Mouse (Mus musculus) forebrain, embryonic 14.5 days (tissue): ENCODE measurements at regions not wholly inside any gene's neighbourhood (a gene's known extent, or its start where the extent isn't known, plus 50 kb on each side); places are given as distances from the start of the nearest gene placed in this dataset.
A peak's percentile ranks its signal among the peaks of the same experiment; 100 is the strongest.

ENCODE experiments used
- ATAC-seq: fragments of 200-750 bp; cut with Nextera tagmentation; 2 replicates; pipeline ENCODE4 v1.8.0; 2017; ENCODE audit warnings: mild to moderate bottlenecking, moderate library complexity
- DNase-seq: peaks from one replicate; pipeline ENCODE4 v3.0.0-alpha.2; 2015; ENCODE audit warnings: low spot score
- H3K27ac ChIP-seq: fragments of 300-500 bp; sonication (generic); 2 replicates; pipeline ENCODE4 v1.5.1; 2014; ENCODE audit warnings: low read depth, mild to moderate bottlenecking, control low read depth, low read length, moderate library complexity
- H3K27me3 ChIP-seq: fragments of 300-500 bp; sonication (generic); replicated peaks from 2 replicates; pipeline ENCODE4 v1.6.1; 2014; ENCODE audit warnings: low read length, control low read depth, mixed read lengths; ENCODE audit not compliant: control insufficient read depth, insufficient read depth
- H3K36me3 ChIP-seq: fragments of 300-500 bp; sonication (generic); 2 replicates; pipeline ENCODE4 v1.6.1; 2014; ENCODE audit warnings: low read length, control low read depth; ENCODE audit not compliant: control insufficient read depth, insufficient read depth
- H3K4me1 ChIP-seq: fragments of 300-500 bp; sonication (generic); 2 replicates; pipeline ENCODE4 v1.6.1; 2014; ENCODE audit warnings: antibody characterized with exemption, low read length, control low read depth; ENCODE audit not compliant: control insufficient read depth, insufficient read depth
- H3K4me2 ChIP-seq: fragments of 300-500 bp; sonication (generic); 2 replicates; pipeline ENCODE4 v1.6.1; 2014; ENCODE audit warnings: mild to moderate bottlenecking, control low read depth, low read length
- H3K4me3 ChIP-seq: fragments of 300-500 bp; sonication (generic); 2 replicates; pipeline ENCODE4 v1.5.1; 2014; ENCODE audit warnings: low read depth, low read length, control low read depth
- H3K9ac ChIP-seq: fragments of 300-500 bp; sonication (generic); 2 replicates; pipeline ENCODE4 v1.6.1; 2014; ENCODE audit warnings: mild to moderate bottlenecking, low read length, control low read depth, moderate library complexity
- H3K9me3 ChIP-seq: fragments of 300-500 bp; sonication (generic); replicated peaks from 2 replicates; pipeline ENCODE4 v1.6.1; 2016; ENCODE audit warnings: low read length, control low read depth, mixed read lengths; ENCODE audit not compliant: control insufficient read depth
- WGBS: fragments of 180-500 bp; shearing (Covaris S2); extraction: QIAGEN DNeasy Blood & Tissue Kit; methylation state at CpG from one replicate; pipeline ENCODE4 v1.1.7; 2014; 5-methylcytosine and 5-hydroxymethylcytosine counted together

GRCm38 (mm10) chr13:8119013-8119412, 83.7 kb upstream of the Adarb2 start:
- DNase-seq (peak; percentile 10), ATAC-seq (no peak)
- Histone ChIP-seq H3K27me3 (no peaks in the 10 kb centered on the region), H3K4me1 (no peaks in the 10 kb centered on the region), H3K4me3 (no peak overlapping the region), H3K9ac (no peak overlapping the region), H3K4me2 (no peak overlapping the region), H3K36me3 (no peaks in the 10 kb centered on the region), H3K9me3 (no peaks in the 10 kb centered on the region), H3K27ac (no peak overlapping the region)
- 61% methylated on average over 5 of the region's 5 CpGs for WGBS

- 74% methylated on average over 2 of the region's 2 CpGs for WGBS
- no peaks in the 10 kb centered on the region for H3K9me3 ChIP-seq
- H3K4me1 ChIP-seq: no peaks in the 10 kb centered on the region
- no peaks in the 10 kb centered on the region for H3K36me3 ChIP-seq
- no peak overlapping the region for H3K27ac ChIP-seq
- no peak overlapping the region for H3K4me3 ChIP-seq
- H3K27me3 ChIP-seq: no peaks in the 10 kb centered on the region
- DNase-seq: no peak
- H3K9ac ChIP-seq: no peak overlapping the region
- H3K4me2 ChIP-seq: no peak overlapping the region
- ATAC-seq: no peak
Observed at GRCm38 (mm10) chr13:8119986-8120385, 82.7 kb upstream of the Adarb2 start.

GRCm38 (mm10) chr13:8134764-8135163, 67.9 kb upstream of the Adarb2 start:
- H3K27me3 ChIP-seq: no peaks in the 10 kb centered on the region
- no peak overlapping the region for H3K4me2 ChIP-seq
- no peaks in the 10 kb centered on the region for H3K36me3 ChIP-seq
- no peak overlapping the region for H3K9ac ChIP-seq
- no peak for DNase-seq
- H3K27ac ChIP-seq: no peak overlapping the region
- no peak overlapping the region for H3K4me3 ChIP-seq
- WGBS: 94% methylated on average over 2 of the region's 2 CpGs
- no peak for ATAC-seq
- no peaks in the 10 kb centered on the region for H3K4me1 ChIP-seq
- no peaks in the 10 kb centered on the region for H3K9me3 ChIP-seq

GRCm38 (mm10) chr13:8139396-8139795, 63.3 kb upstream of the Adarb2 start:
- DNase-seq: no peak
- Histone ChIP-seq H3K9me3 (no peaks in the 10 kb centered on the region), H3K27me3 (no peaks in the 10 kb centered on the region), H3K36me3 (no peaks in the 10 kb centered on the region), H3K4me3 (no peak overlapping the region), H3K4me1 (no peaks in the 10 kb centered on the region), H3K9ac (no peak overlapping the region), H3K4me2 (no peak overlapping the region), H3K27ac (no peak overlapping the region)
- WGBS: 64% methylated on average over 1 of the region's 1 CpGs
- ATAC-seq: no peak

- DNase-seq (peak; percentile 12), ATAC-seq (no peak)
- Histone ChIP-seq H3K9ac (no peak overlapping the region), H3K27me3 (no peaks in the 10 kb centered on the region), H3K4me1 (no peaks in the 10 kb centered on the region), H3K9me3 (no peaks in the 10 kb centered on the region), H3K27ac (no peak overlapping the region), H3K4me3 (no peak overlapping the region), H3K36me3 (no peaks in the 10 kb centered on the region), H3K4me2 (no peak overlapping the region)
- WGBS: 61% methylated on average over 5 of the region's 5 CpGs
Observed at GRCm38 (mm10) chr13:8152168-8152567, 50.5 kb upstream of the Adarb2 start.
